Mouse (Mus musculus) gastrocnemius, postnatal 25 days (tissue): ENCODE data around the gene Epha6. TPM values are rescaled to one million over a fixed set of nuclear protein-coding genes. Genes with fewer than 3 reads are reported as not detected.

ENCODE experiments used
- DNase-seq: peaks from one replicate; pipeline ENCODE4 v3.0.0; 2022
- total RNA-seq, 2 experiments: library from RNA; stranded (reverse); gene quantifications; 1 replicate in 1 of 2; 2 replicates in 1 of 2; pipeline ENCODE4 v1.2.3; 2021

The Epha6 gene
- total RNA-seq, 2 experiments from 2014 or later, result not detected

DNA sequence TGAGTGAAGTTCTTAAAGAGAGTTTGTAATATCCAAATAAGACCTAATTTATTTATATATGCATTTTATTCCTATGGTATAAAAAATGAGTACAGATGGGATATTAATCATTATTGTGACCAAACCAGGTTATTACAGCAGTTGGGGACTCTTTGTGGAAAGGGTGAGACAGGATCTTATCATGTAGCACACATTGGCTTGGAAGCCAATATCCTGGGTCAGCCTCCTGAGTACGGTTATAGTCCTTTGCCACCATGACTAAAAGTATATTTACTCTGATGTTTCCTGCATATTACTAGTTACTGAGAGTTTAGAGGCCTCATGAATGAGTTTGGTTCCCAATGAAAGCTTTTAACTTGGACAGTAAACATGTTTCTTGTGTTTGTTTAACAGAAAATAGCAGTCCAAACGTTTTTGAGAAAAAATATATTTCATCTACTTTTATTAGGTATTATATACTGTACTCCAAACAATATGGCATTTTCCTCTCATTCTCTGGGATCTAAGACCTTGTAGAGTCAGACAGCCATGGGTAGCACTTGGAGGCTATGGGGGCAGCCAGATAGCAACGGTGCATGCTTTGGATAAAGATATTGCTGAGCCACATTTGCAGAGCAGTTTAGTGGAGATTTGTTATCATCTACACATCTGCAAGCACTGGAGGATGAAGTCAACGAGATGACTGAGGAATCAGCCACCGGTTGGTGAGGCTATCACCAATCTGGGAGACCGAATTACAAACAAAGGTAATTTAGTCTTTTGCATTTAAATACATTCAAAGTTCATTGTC, 340.4 kb downstream of the Epha6 start:
- DNase-seq, result no peak

DNA sequence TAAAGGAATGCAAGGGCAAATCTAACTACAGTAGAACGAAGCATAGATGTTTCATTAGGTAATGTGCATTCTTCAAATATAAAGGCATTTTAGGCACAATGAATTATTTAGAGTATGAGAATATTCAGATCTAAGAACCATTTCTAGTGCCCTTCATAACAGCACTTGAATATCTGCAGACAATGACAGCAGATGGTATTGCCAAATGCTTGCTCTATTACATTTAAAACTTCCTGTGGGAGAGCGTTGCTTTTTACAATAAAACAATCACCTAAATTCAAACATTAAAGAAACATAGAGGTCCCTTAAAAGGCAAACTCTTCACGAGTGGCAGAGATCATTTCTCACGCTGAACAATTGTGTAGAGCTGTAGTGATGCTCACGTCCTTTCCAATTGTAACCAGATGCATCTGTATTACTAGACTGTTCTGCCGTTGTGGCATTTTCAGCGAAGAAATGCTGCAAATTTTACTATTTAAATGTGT, 347.1 kb downstream of the Epha6 start:
- no peak for DNase-seq

DNA sequence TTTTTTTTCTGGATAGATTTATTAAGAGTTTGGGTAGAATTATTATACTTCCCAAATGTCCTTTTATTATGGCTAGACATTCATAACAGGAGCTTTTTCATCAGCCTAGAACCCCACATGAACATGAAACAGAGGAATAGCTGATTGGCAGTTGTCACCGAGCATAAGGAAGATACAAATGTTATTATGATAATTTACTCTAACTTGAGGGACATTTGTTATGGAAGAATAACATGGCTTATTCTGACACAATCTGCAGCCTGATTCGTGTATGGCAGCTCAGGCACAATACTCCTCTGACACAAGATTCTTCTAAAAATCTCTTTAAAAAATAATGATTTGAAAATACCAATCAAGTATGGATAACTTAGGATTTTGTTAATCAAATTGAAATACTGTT, 347.7 kb downstream of the Epha6 start:
- no peak for DNase-seq

DNA sequence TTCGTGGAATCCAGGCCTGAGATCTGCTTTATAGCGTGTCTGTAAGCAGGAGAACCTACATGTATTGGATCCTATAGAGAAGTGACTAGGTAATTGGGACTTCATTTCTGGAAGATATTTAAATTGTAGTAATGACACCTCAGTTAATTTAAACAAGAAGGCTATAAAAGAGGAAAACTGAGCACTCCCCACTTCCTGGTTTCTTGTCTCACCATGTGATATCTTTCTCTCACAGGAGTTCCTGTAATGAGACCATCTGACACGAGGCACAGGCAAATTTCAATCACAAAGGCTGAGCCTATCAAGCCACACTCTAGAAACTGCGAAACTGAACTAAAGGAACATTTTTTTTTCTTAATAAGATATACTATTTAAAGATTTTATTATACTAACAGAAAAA, 348.3 kb downstream of the Epha6 start:
- DNase-seq, result no peak

DNA sequence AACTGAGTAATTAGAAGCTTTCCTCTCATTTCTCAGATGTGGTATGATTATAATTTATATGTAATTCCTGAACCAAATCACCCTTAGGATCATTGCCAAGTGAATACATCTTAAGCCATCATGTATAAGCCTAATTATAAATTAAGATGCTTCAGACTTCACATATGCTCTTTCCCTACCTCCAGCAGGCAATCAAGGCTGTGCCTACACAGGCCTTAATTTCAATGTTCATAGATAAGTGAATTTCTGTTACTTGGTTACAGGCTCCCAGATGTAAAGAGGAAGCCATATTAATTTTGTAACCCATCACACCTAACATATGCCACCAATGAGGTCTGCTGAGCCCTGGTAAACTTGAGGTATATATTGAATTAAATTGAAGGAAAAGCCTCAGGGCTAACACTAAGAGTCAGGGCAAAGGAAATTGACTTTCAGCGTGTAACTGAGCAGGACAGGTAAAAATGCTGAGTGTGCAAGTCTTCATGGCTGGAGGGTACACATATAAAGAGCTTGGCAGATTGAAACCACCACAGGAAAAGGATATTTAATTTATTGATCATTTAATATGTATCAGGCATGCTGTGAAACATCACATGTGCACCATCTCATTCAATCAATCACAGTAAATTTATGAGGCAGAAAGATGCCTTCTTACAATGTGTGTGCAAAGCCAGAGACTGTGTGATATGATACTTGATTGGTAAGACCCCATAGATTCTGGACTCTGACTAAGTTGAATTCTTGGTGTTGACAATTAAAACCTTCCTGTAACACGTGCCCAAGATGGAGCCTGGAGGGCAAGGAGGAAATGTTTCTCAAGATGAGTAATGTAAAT, 365.8 kb downstream of the Epha6 start:
- DNase-seq, result no peak

DNA sequence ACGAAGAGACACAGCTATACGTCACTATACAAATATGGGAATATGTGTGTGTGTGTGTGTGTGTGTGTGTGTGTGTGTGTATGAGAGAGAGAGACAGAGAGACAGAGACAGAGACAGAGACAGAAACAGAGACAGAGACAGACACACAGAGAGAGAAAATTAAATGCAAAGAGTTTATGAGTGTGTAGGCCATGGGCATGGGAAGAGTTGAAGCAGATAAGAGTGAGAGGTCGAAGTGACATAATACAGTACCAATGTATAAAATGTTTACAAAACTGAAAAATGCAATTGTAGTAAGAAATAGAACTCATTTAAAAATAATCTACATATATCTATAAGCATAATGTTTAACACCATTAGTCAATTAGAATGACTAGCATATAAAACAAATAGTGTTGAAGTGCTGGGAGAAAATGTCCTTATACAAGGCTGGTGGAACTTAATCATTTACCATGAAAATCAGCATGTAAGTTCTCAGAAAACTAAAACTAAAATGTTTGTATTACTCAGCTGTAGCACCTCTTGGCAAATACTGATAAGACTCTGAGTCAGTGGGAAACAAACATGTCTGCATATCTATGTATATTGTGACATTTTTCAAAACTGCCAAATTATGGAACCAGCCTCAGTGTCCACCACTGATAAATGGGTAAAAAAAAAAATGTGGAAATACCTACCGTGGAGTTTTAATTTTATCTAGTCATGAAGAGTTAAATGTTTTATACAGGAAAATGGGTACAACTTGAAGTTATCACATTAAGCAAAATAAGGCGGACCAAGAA, 371.2 kb downstream of the Epha6 start:
- no peak for DNase-seq

DNA sequence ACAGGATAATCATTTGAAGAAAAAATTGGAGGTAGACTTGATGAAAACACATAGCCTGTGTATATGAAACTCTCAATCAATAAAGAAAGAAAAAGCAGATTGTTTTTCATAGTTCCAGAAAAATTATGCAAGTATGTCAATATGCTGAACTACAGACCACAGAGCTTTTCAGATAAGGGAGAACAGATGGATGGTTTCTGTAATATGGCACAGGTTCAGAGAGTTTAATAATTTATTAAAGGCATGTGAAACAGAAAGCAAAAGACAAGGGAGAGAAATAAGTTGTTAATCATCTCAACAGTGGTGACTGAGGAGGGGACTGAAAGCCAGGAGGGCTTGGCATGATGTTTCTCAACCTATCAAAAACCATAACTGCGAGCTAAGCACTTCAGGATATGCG, 372.3 kb downstream of the Epha6 start:
- no peak for DNase-seq

DNA sequence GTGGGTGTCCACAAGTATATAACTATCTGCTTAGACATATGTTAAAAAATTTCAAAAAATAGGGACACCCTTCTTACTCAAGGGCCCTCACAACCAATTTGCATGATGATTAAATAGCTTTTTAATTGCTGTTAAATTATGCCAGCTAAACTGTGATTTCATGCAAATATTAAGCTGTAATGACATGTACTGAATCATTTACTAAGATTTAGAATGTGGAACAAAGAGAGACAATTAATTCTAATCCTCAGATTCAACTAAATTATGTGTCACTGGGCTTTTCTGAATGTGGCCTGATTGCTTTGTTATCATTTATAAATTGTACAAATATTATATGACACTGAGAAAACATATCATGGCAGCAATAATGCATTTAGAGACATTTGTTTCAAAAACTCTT, 396.2 kb downstream of the Epha6 start:
- no peak for DNase-seq

DNA sequence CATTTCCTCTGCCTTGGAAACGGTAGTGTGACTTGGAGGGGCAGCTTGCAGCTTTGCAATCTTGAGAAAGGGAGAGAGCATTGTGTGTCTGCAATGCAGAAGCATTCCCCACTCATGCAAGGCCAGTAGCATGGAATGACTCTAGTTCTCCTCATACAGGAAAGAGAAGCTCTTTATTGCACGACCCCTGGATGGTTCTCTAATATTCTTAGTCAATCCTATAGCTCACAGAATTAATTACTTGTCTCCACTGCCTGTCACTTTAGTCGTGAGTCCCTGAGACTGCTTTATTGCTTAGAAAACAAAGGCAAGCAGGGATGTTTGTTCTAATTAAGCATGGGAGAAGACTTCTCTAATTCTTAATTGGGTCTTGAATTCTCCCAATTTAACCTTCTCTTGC, 429.8 kb downstream of the Epha6 start:
- no peak for DNase-seq

DNA sequence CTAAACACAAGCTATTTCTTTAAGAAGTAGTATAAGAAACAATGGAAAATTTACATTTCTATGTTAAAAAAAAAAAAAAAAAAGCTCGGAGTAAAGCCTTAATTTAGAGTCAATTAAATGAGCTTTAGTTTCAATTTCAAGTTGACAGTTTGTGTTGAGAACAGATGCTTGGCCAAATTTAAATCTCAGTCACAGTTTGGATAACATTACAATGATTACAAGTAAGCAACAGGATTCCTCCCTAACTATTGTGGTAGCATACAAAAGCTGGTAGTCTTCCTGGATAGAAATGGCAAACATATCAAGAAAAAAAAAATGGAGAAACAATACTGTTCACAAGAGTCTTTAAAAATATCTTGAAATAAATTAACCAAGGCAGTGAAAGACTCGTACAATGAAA, 452.9 kb downstream of the Epha6 start:
- no peak for DNase-seq

DNA sequence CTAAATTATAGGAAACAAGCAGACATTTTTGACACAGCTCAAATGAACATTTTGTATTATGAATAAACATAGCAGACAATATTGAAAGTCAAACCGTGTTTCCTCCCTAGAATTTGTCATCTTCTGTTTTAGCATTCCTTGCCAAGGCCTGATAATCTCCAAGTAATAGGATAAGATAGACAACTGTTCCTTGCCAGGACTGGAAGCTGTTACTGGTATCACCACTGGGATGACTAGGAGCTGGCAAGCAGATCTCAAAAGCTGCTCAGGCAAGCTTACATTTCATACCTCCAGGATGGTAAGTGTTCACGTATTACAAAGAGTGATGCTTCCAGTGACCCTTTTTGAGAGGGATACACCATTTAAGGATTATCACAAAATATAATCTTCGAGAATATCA, 461.0 kb downstream of the Epha6 start:
- no peak for DNase-seq

DNA sequence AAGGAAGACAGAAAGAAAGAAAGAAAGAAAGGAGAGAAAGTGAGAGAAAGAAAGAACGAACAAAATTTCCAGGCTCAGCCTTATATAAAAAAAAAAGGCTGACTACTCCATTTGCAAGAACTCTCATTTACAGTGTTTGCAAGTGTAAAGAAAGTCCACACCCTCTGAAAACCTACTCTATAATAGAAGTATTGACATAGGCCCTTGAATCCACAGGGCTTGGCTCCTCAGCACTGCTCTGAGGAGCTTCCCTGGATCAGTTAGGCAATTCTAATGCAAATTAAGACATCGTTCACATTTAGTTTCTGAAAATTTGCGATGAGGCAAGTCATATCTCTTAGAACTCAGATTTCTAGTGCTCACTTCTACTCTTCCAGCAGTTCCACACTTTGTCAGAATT, 483.9 kb downstream of the Epha6 start:
- DNase-seq, result no peak

DNA sequence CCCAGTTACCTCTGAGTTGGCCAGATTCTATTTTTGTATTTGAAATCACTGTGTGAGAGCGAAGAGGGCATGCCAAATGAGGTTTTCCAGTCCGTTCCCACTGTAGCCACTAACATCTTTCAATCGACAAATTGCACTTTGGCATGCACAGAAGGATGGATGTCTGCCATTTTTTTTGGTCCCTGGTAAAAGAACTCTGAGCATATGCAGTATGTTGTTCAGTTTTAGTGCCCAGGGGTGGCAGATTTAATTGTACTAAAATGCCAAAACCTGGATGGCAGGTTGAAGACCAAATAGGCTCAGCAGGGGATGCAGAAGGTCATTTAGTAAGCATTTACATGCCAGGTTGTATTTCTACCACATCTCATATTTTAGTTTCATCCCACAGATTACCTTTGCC, 503.1 kb downstream of the Epha6 start:
- DNase-seq, result no peak

DNA sequence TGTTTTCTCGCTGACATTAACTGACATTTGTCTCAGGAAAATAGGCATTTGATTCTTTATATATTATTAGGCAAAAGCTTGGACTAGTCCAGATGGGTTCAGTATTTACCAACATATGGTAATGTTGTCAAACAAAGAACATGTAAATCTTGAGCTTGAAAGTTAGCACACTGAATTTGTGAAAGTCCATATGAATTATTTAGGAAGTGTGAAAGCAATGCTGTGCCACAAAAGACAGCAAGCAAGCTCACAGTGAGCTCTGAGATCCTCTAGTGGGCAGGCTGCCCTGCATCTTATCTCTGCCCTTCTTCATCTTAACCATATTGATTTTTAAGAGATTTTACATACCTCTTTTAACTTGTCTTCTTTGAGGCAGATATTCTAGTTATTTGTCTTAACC, 510.0 kb downstream of the Epha6 start:
- no peak for DNase-seq

DNA sequence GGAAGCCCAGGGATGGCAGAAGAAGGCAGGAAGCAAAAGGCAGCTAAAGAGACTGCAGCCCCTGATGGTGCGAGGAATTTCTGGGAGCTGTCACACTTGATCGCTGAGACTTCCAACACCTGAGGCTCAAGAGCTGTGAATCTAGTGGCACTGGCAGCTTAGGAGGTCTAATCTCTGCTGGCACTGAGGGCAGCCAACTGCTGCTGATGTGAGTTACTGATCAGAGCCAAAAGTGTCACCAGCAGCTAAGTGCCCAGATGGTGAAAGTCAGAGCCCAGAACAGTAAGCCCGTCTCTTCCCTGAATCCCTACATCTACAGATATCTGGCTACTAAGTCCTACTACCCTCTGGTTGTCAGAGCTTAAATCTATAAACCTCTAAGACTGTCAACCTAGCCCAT, 518.4 kb downstream of the Epha6 start:
- DNase-seq, result no peak

DNA sequence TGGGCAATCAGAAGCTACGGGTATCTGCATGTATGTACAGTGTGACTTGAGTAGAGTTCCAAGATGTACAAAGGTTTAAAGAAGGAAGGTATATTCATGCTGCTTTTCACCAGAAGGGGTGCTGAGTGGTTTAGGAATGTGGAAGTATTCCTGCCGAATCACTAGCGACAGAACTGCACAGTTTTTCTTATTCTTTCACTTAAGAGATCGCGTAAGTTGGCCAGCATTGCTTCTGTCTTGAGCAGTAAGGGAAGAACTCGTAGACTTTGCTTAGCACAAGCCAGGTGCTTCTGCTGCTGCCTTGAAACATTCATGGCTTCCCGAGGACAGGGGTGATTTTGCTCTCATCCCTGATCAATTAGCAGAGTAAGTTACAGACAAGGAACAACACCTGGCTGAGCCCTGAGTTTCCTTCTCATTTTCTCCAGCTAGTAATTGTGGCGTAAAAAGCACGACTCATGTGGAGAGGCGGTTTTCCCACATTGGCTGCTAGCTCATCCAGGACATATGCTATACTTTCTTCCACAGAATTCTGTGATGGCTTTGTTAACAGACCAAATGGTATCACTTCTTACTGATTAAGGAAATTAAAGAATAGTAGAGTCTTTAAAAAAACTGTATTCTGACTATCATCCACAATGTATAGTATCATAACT, 534.7 kb downstream of the Epha6 start:
- no peak for DNase-seq

DNA sequence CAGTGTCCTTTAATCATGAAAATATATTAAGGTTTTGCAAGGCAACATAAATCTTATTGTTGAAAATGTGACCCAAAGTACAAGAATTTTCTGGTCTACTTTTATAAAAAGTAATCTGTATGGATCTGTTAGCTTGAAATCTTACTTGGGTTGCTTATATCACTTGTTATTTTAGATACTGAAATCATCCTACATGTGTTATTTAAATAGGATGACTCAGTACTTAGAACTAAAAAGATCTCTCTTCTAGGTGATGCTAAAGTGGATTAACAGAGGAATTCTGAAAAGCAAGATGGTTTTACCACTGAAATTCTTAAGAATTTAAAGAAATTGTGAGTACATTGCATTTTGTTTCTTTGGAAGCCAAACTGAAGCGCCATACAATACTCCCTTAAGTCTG, 561.5 kb downstream of the Epha6 start:
- DNase-seq, result no peak

DNA sequence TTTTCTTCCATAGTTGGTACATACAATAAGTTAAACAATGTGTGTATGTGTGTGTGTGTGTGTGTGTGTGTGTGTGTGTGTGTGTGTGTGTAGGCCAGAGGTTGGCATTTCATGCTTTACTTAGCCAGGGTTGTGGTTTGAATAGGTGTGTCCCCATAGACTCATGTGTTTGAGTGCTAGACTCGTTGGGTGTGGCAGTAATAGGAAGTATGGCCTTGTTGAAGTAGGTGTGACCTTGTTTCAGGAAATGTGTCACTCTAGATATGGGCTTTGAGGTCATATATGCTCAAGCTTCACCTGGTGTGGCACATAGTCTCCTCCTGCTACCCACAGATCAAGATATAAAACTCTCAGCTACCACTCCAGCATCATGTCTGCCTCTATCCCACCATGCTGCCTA, 577.0 kb downstream of the Epha6 start:
- DNase-seq, result no peak

DNA sequence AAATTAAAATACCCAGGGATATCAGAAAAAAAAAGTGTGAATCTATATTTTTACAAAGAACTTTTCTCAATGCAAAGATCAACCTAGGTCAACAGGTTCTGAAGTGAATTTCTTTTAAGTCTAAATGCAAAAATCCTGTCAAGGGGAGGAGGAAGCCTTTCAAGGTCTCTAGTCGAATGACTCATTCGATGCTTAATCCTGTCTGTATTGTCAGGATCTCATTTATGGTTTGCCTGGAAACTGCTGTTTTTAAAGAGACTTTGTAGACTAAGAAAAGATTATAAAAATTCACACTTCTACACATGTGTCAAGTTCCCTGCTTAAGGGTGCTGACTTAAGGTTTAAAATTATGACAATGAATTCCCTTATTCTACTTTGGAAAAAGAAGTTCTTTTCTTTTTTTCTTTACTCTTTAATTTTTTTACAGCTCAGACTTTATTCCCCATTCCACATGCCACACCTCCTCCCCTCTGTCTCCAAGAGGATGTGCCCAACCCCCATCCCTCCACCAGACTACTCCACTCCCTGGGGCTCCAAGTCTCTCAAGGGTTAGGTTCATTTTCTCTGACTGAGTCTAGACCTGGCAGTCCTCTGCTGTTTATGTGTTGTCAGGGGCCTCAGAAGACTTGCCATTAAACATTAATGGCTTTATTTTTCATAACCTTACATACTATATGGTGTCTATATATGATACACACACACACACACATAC, 598.3 kb downstream of the Epha6 start:
- DNase-seq, result no peak

DNA sequence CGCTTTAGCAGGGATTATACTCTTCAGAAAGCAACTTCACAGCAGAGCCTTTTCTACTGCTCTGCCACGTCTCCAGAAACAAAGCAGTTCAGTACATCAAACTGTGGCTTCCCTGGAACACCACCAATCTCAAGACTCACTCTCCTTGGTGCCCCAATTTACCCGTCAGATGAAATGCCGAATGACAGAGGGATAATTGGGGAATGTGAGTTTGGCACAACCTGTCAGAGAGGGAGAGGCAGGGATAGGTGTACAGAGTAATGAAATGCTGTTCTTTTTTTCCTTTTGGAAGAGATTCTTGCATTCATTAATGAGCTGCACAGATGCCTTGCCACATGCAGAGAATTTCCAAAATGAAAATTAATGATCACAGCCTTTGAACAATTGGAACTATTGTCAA, 635.5 kb downstream of the Epha6 start:
- DNase-seq, result no peak

DNA sequence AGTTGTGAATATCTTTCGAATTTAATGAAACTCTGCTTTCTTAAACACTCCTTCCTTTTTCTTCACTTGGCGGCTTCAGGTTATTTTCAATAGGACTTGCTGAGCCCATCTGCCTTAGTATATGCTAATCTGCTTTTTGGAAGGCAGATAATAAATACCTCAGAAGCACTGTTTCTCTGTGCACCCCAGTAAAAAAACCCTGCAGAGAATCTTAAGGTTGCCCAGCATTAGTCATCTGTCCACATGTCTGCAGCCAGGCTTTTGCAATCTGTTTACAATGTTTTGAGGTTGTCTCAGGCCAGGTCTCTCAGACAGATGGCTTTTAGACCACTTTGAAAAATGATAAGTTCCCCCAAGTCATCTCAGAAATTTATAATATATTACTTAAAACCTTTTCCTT, 649.6 kb downstream of the Epha6 start:
- DNase-seq, result no peak

DNA sequence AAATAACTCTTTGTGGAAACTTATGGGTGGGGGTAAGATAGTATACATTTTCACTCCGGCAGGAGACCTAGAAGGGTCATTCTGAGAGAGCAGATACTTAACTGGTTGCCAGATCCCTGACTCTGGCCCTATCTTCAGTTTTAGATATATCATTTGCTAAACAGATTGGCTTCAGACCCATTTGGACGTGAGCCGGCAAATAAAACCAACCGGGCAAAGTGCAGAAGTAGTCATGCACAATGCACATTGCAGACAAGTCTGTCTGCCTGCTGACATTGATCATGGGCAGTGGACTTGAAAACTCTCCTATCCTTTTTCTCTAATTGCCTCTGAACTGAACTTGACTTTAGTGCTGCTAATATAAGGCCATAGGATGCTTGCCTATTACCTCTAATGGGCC, 681.6 kb downstream of the Epha6 start:
- no peak for DNase-seq
